Mouse (Mus musculus) kidney, adult 18-20 months (tissue): Measurements from ENCODE around the gene Exph5.

Experiments used
- DNase-seq: peaks from one replicate; pipeline ENCODE4 v3.0.0; 2021

Gene Exph5

GRCm38 (mm10) chr9:53422133-53422896, 120.8 kb downstream of the Exph5 start:
- no peak for DNase-seq

GRCm38 (mm10) chr9:53426726-53427125, 125.3 kb downstream of the Exph5 start:
- no peak for DNase-seq
